Mouse (Mus musculus): Measurements from ENCODE around the gene Psen1. TPM values are rescaled to one million over a fixed set of nuclear protein-coding genes. Genes with fewer than 3 reads are reported as not detected.

The Psen1 gene
- polyA plus RNA-seq, 1 experiment from 2014 or later = 48.5 TPM

GRCm38 (mm10) chr12:83734047-83734446 is 46.1 kb downstream of the Psen1 start:
- H3K4me2 ChIP-seq = no peak overlapping the region
- DNase-seq (ENCODE audit: low spot score) = no peak
- no peak overlapping the region for H3K27ac ChIP-seq (ENCODE audit: low read depth, low read length)
- H3K9me3 ChIP-seq (ENCODE audit: control insufficient read depth, low read length) = no peaks in the 10 kb centered on the region
- 91% methylated on average over 10 of the region's 10 CpGs for WGBS
- H3K27me3 ChIP-seq (replicated peaks; ENCODE audit: control insufficient read depth, insufficient read depth, low read length) = no peaks in the 10 kb centered on the region
- no peaks in the 10 kb centered on the region for H3K4me1 ChIP-seq (replicated peaks; ENCODE audit: control insufficient read depth, insufficient read depth, low read length)
- peaks cover 40% of the 10 kb centered on the region for H3K36me3 ChIP-seq (ENCODE audit: control insufficient read depth, insufficient read depth, low read length)
- no peak overlapping the region for H3K4me3 ChIP-seq (ENCODE audit: low read depth, low read length)
- no peak for ATAC-seq (replicated peaks; ENCODE audit: low FRiP score)
- no peak overlapping the region for H3K9ac ChIP-seq (ENCODE audit: low read depth, low read length)

GRCm38 (mm10) chr12:83736236-83736635 is 48.3 kb downstream of the Psen1 start:
- Histone ChIP-seq H3K4me3 (ENCODE audit: low read depth, low read length) (no peak overlapping the region), H3K27ac (ENCODE audit: low read depth, low read length) (no peak overlapping the region), H3K27me3 (replicated peaks; ENCODE audit: control insufficient read depth, insufficient read depth, low read length) (no peaks in the 10 kb centered on the region), H3K9ac (ENCODE audit: low read depth, low read length) (no peak overlapping the region), H3K4me1 (replicated peaks; ENCODE audit: control insufficient read depth, insufficient read depth, low read length) (no peaks in the 10 kb centered on the region), H3K36me3 (ENCODE audit: control insufficient read depth, insufficient read depth, low read length) (peaks cover 26% of the 10 kb centered on the region), H3K9me3 (ENCODE audit: control insufficient read depth, low read length) (no peaks in the 10 kb centered on the region), H3K4me2 (no peak overlapping the region)
- no peak for ATAC-seq (replicated peaks; ENCODE audit: low FRiP score)
- 79% methylated on average over 8 of the region's 8 CpGs for WGBS
- DNase-seq (ENCODE audit: low spot score) = no peak

GRCm38 (mm10) chr12:83738651-83739050 is 50.7 kb downstream of the Psen1 start:
- Histone ChIP-seq H3K27me3 (replicated peaks; ENCODE audit: control insufficient read depth, insufficient read depth, low read length) (no peaks in the 10 kb centered on the region), H3K4me2 (no peak overlapping the region), H3K4me1 (replicated peaks; ENCODE audit: control insufficient read depth, insufficient read depth, low read length) (no peaks in the 10 kb centered on the region), H3K9ac (ENCODE audit: low read depth, low read length) (no peak overlapping the region), H3K9me3 (ENCODE audit: control insufficient read depth, low read length) (no peaks in the 10 kb centered on the region), H3K27ac (ENCODE audit: low read depth, low read length) (no peak overlapping the region), H3K36me3 (ENCODE audit: control insufficient read depth, insufficient read depth, low read length) (peaks cover 14% of the 10 kb centered on the region), H3K4me3 (ENCODE audit: low read depth, low read length) (no peak overlapping the region)
- no peak for ATAC-seq (replicated peaks; ENCODE audit: low FRiP score)
- 91% methylated on average over 1 of the region's 1 CpGs for WGBS
- DNase-seq (ENCODE audit: low spot score) = no peak

- H3K4me1 ChIP-seq (replicated peaks; ENCODE audit: control insufficient read depth, insufficient read depth, low read length) = no peaks in the 10 kb centered on the region
- H3K36me3 ChIP-seq (ENCODE audit: control insufficient read depth, insufficient read depth, low read length) = no peaks in the 10 kb centered on the region
- no peaks in the 10 kb centered on the region for H3K9me3 ChIP-seq (ENCODE audit: control insufficient read depth, low read length)
- H3K4me3 ChIP-seq (ENCODE audit: low read depth, low read length) = no peak overlapping the region
- no peak overlapping the region for H3K27ac ChIP-seq (ENCODE audit: low read depth, low read length)
- H3K9ac ChIP-seq (ENCODE audit: low read depth, low read length) = no peak overlapping the region
- ATAC-seq (replicated peaks; ENCODE audit: low FRiP score) = no peak
- 63% methylated on average over 5 of the region's 5 CpGs for WGBS
- DNase-seq (ENCODE audit: low spot score) = no peak
- H3K4me2 ChIP-seq = no peak overlapping the region
- no peaks in the 10 kb centered on the region for H3K27me3 ChIP-seq (replicated peaks; ENCODE audit: control insufficient read depth, insufficient read depth, low read length)
Observed at GRCm38 (mm10) chr12:83741722-83742121, 53.8 kb downstream of the Psen1 start.

- H3K9ac ChIP-seq (ENCODE audit: low read depth, low read length) = no peak overlapping the region
- DNase-seq (ENCODE audit: low spot score) (no peak), ATAC-seq (replicated peaks; ENCODE audit: low FRiP score) (no peak)
- H3K4me2 ChIP-seq = no peak overlapping the region
- 68% methylated on average over 4 of the region's 4 CpGs for WGBS
- H3K4me1 ChIP-seq (replicated peaks; ENCODE audit: control insufficient read depth, insufficient read depth, low read length) = no peaks in the 10 kb centered on the region
- no peaks in the 10 kb centered on the region for H3K36me3 ChIP-seq (ENCODE audit: control insufficient read depth, insufficient read depth, low read length)
- H3K4me3 ChIP-seq (ENCODE audit: low read depth, low read length) = no peak overlapping the region
- H3K9me3 ChIP-seq (ENCODE audit: control insufficient read depth, low read length) = no peaks in the 10 kb centered on the region
- H3K27me3 ChIP-seq (replicated peaks; ENCODE audit: control insufficient read depth, insufficient read depth, low read length) = no peaks in the 10 kb centered on the region
- no peak overlapping the region for H3K27ac ChIP-seq (ENCODE audit: low read depth, low read length)
Observed at GRCm38 (mm10) chr12:83742834-83743233, 54.9 kb downstream of the Psen1 start.

GRCm38 (mm10) chr12:83743712-83744111 is 55.8 kb downstream of the Psen1 start:
- no peaks in the 10 kb centered on the region for H3K27me3 ChIP-seq (replicated peaks; ENCODE audit: control insufficient read depth, insufficient read depth, low read length)

GRCm38 (mm10) chr12:83749186-83749585 is 61.2 kb downstream of the Psen1 start:
- Histone ChIP-seq H3K27me3 (replicated peaks; ENCODE audit: control insufficient read depth, insufficient read depth, low read length) (no peaks in the 10 kb centered on the region), H3K9me3 (ENCODE audit: control insufficient read depth, low read length) (no peaks in the 10 kb centered on the region), H3K36me3 (ENCODE audit: control insufficient read depth, insufficient read depth, low read length) (no peaks in the 10 kb centered on the region), H3K9ac (ENCODE audit: low read depth, low read length) (no peak overlapping the region), H3K4me2 (no peak overlapping the region), H3K4me1 (replicated peaks; ENCODE audit: control insufficient read depth, insufficient read depth, low read length) (no peaks in the 10 kb centered on the region; the same call in 1 of the 2 replicates), H3K4me3 (ENCODE audit: low read depth, low read length) (no peak overlapping the region), H3K27ac (ENCODE audit: low read depth, low read length) (no peak overlapping the region)
- 63% methylated on average over 1 of the region's 1 CpGs for WGBS
- DNase-seq (ENCODE audit: low spot score) (no peak), ATAC-seq (replicated peaks; ENCODE audit: low FRiP score) (no peak)

More at GRCm38 (mm10) chr12:83743712-83744111, 55.8 kb downstream of the Psen1 start:
- H3K4me1 ChIP-seq (replicated peaks; ENCODE audit: control insufficient read depth, insufficient read depth, low read length) = no peaks in the 10 kb centered on the region
- H3K4me3 ChIP-seq (ENCODE audit: low read depth, low read length) = no peak overlapping the region
- H3K9ac ChIP-seq (ENCODE audit: low read depth, low read length) = no peak overlapping the region
- no peak overlapping the region for H3K4me2 ChIP-seq
- 60% methylated on average over 3 of the region's 3 CpGs for WGBS
- no peaks in the 10 kb centered on the region for H3K9me3 ChIP-seq (ENCODE audit: control insufficient read depth, low read length)
- H3K27ac ChIP-seq (ENCODE audit: low read depth, low read length) = no peak overlapping the region
- DNase-seq (ENCODE audit: low spot score) = no peak
- no peaks in the 10 kb centered on the region for H3K36me3 ChIP-seq (ENCODE audit: control insufficient read depth, insufficient read depth, low read length)
- no peak for ATAC-seq (replicated peaks; ENCODE audit: low FRiP score)

GRCm38 (mm10) chr12:83752495-83752894 is 64.5 kb downstream of the Psen1 start:
- Histone ChIP-seq H3K27ac (ENCODE audit: low read depth, low read length) (no peak overlapping the region), H3K4me2 (no peak overlapping the region), H3K4me1 (replicated peaks; ENCODE audit: control insufficient read depth, insufficient read depth, low read length) (no peaks in the 10 kb centered on the region; the same call in 1 of the 2 replicates), H3K4me3 (ENCODE audit: low read depth, low read length) (no peak overlapping the region), H3K9me3 (ENCODE audit: control insufficient read depth, low read length) (no peaks in the 10 kb centered on the region), H3K36me3 (ENCODE audit: control insufficient read depth, insufficient read depth, low read length) (no peaks in the 10 kb centered on the region), H3K9ac (ENCODE audit: low read depth, low read length) (no peak overlapping the region), H3K27me3 (replicated peaks; ENCODE audit: control insufficient read depth, insufficient read depth, low read length) (no peaks in the 10 kb centered on the region)
- DNase-seq (ENCODE audit: low spot score) (no peak), ATAC-seq (replicated peaks; ENCODE audit: low FRiP score) (no peak)
- WGBS = 30% methylated on average over 2 of the region's 2 CpGs

- H3K4me2 ChIP-seq = no peak overlapping the region
- H3K36me3 ChIP-seq (ENCODE audit: control insufficient read depth, insufficient read depth, low read length) = no peaks in the 10 kb centered on the region
- DNase-seq (ENCODE audit: low spot score) = no peak
- ATAC-seq (replicated peaks; ENCODE audit: low FRiP score) = no peak
- H3K27me3 ChIP-seq (replicated peaks; ENCODE audit: control insufficient read depth, insufficient read depth, low read length) = peaks cover 17% of the 10 kb centered on the region
- WGBS = 79% methylated on average over 10 of the region's 10 CpGs
- H3K9ac ChIP-seq (ENCODE audit: low read depth, low read length) = no peak overlapping the region
- no peak overlapping the region for H3K27ac ChIP-seq (ENCODE audit: low read depth, low read length)
- H3K4me3 ChIP-seq (ENCODE audit: low read depth, low read length) = no peak overlapping the region
- peaks cover 11% of the 10 kb centered on the region for H3K4me1 ChIP-seq (replicated peaks; ENCODE audit: control insufficient read depth, insufficient read depth, low read length)
- no peaks in the 10 kb centered on the region for H3K9me3 ChIP-seq (ENCODE audit: control insufficient read depth, low read length)
Observed at GRCm38 (mm10) chr12:83758735-83759134, 70.8 kb downstream of the Psen1 start.

All from liver, embryonic 11.5 days (tissue).